Mouse (Mus musculus): ENCODE results near the gene Poc5. TPM values are rescaled to one million over a fixed set of nuclear protein-coding genes. Genes with fewer than 3 reads are reported as not detected.

Poc5 gene
- 25.8 and 27.3 TPM in 2 replicates for polyA plus RNA-seq (2014; fragmentation: Nextera tagmentation; extraction: Ambion mirVana)

GRCm38 (mm10) chr13:96388042-96388888 is at the start of gene Poc5:
TSS of gene Poc5 (plus strand) at chr13:96388294.
- ATAC-seq (replicated peaks; ENCODE audit: low FRiP score): peak; percentile 100
- H3K27ac ChIP-seq (ENCODE audit: low read depth, low read length): no peak within 1 kb of the TSS
- under 1% methylated on average over 44 of the region's 44 CpGs for WGBS

GRCm38 (mm10) chr13:96341461-96341860 is 46.6 kb upstream of the Poc5 start:
- ATAC-seq (replicated peaks; ENCODE audit: low FRiP score) (no peak), DNase-seq (ENCODE audit: low spot score) (no peak)
- H3K36me3 ChIP-seq (ENCODE audit: control insufficient read depth, insufficient read depth, low read length): no peaks in the 10 kb centered on the region
- H3K27me3 ChIP-seq (ENCODE audit: control insufficient read depth, insufficient read depth, low read length): no peaks in the 10 kb centered on the region
- H3K4me2 ChIP-seq (ENCODE audit: low read depth, low read length, severe bottlenecking): no peak overlapping the region
- no peaks in the 10 kb centered on the region for H3K9me3 ChIP-seq (ENCODE audit: control insufficient read depth, low read length)
- no peaks in the 10 kb centered on the region for H3K4me1 ChIP-seq (replicated peaks; ENCODE audit: control insufficient read depth, insufficient read depth, low read length)
- no peak overlapping the region for H3K4me3 ChIP-seq (ENCODE audit: low read depth, low read length)
- no peak overlapping the region for H3K27ac ChIP-seq (ENCODE audit: low read depth, low read length)
- WGBS: 78% methylated on average over 3 of the region's 3 CpGs
- no peak overlapping the region for H3K9ac ChIP-seq (ENCODE audit: low read length)

More at GRCm38 (mm10) chr13:96388042-96388888, at the start of gene Poc5:
- Histone ChIP-seq H3K4me2 (ENCODE audit: low read depth, low read length, severe bottlenecking) (peak within 1 kb of the TSS; percentile 60), H3K4me1 (replicated peaks; ENCODE audit: control insufficient read depth, insufficient read depth, low read length) (peaks cover 6% of the 10 kb centered on the region), H3K36me3 (ENCODE audit: control insufficient read depth, insufficient read depth, low read length) (peaks cover under 1% of the 10 kb centered on the region; the same call in 1 of the 2 replicates), H3K4me3 (ENCODE audit: low read depth, low read length) (peak within 1 kb of the TSS; percentile 61), H3K9me3 (ENCODE audit: control insufficient read depth, low read length) (no peaks in the 10 kb centered on the region), H3K27me3 (ENCODE audit: control insufficient read depth, insufficient read depth, low read length) (no peaks in the 10 kb centered on the region), H3K9ac (ENCODE audit: low read length) (peak within 1 kb of the TSS; percentile 66)
- DNase-seq (ENCODE audit: low spot score): peak; percentile 97

GRCm38 (mm10) chr13:96344778-96345177 is 43.3 kb upstream of the Poc5 start:
- H3K9me3 ChIP-seq (ENCODE audit: control insufficient read depth, low read length): no peaks in the 10 kb centered on the region
- H3K9ac ChIP-seq (ENCODE audit: low read length): no peak overlapping the region
- WGBS: 86% methylated on average over 6 of the region's 6 CpGs
- DNase-seq (ENCODE audit: low spot score): no peak
- no peaks in the 10 kb centered on the region for H3K27me3 ChIP-seq (ENCODE audit: control insufficient read depth, insufficient read depth, low read length)
- no peak for ATAC-seq (replicated peaks; ENCODE audit: low FRiP score)
- H3K27ac ChIP-seq (ENCODE audit: low read depth, low read length): no peak overlapping the region
- H3K4me3 ChIP-seq (ENCODE audit: low read depth, low read length): no peak overlapping the region
- H3K4me2 ChIP-seq (ENCODE audit: low read depth, low read length, severe bottlenecking): no peak overlapping the region
- no peaks in the 10 kb centered on the region for H3K4me1 ChIP-seq (replicated peaks; ENCODE audit: control insufficient read depth, insufficient read depth, low read length)
- no peaks in the 10 kb centered on the region for H3K36me3 ChIP-seq (ENCODE audit: control insufficient read depth, insufficient read depth, low read length)

GRCm38 (mm10) chr13:96346581-96346980 is 41.5 kb upstream of the Poc5 start:
- no peak overlapping the region for H3K4me3 ChIP-seq (ENCODE audit: low read depth, low read length)
- no peaks in the 10 kb centered on the region for H3K9me3 ChIP-seq (ENCODE audit: control insufficient read depth, low read length)
- no peaks in the 10 kb centered on the region for H3K27me3 ChIP-seq (ENCODE audit: control insufficient read depth, insufficient read depth, low read length)
- no peak for DNase-seq (ENCODE audit: low spot score)
- H3K4me2 ChIP-seq (ENCODE audit: low read depth, low read length, severe bottlenecking): no peak overlapping the region
- H3K27ac ChIP-seq (ENCODE audit: low read depth, low read length): no peak overlapping the region
- H3K9ac ChIP-seq (ENCODE audit: low read length): no peak overlapping the region
- no peaks in the 10 kb centered on the region for H3K4me1 ChIP-seq (replicated peaks; ENCODE audit: control insufficient read depth, insufficient read depth, low read length)
- no peaks in the 10 kb centered on the region for H3K36me3 ChIP-seq (ENCODE audit: control insufficient read depth, insufficient read depth, low read length)
- WGBS: 44% methylated on average over 3 of the region's 3 CpGs
- no peak for ATAC-seq (replicated peaks; ENCODE audit: low FRiP score)

GRCm38 (mm10) chr13:96350207-96350606 is 37.9 kb upstream of the Poc5 start:
- H3K9me3 ChIP-seq (ENCODE audit: control insufficient read depth, low read length): no peaks in the 10 kb centered on the region
- no peaks in the 10 kb centered on the region for H3K4me1 ChIP-seq (replicated peaks; ENCODE audit: control insufficient read depth, insufficient read depth, low read length)
- H3K36me3 ChIP-seq (ENCODE audit: control insufficient read depth, insufficient read depth, low read length): no peaks in the 10 kb centered on the region
- 91% methylated on average over 6 of the region's 6 CpGs for WGBS
- no peak overlapping the region for H3K27ac ChIP-seq (ENCODE audit: low read depth, low read length)
- DNase-seq (ENCODE audit: low spot score) (no peak), ATAC-seq (replicated peaks; ENCODE audit: low FRiP score) (no peak)
- H3K4me2 ChIP-seq (ENCODE audit: low read depth, low read length, severe bottlenecking): no peak overlapping the region
- no peak overlapping the region for H3K9ac ChIP-seq (ENCODE audit: low read length)
- H3K27me3 ChIP-seq (ENCODE audit: control insufficient read depth, insufficient read depth, low read length): no peaks in the 10 kb centered on the region
- H3K4me3 ChIP-seq (ENCODE audit: low read depth, low read length): no peak overlapping the region

- Histone ChIP-seq H3K4me1 (replicated peaks; ENCODE audit: control insufficient read depth, insufficient read depth, low read length) (no peaks in the 10 kb centered on the region), H3K4me2 (ENCODE audit: low read depth, low read length, severe bottlenecking) (no peak overlapping the region), H3K27me3 (ENCODE audit: control insufficient read depth, insufficient read depth, low read length) (no peaks in the 10 kb centered on the region), H3K27ac (ENCODE audit: low read depth, low read length) (no peak overlapping the region), H3K36me3 (ENCODE audit: control insufficient read depth, insufficient read depth, low read length) (no peaks in the 10 kb centered on the region), H3K9ac (ENCODE audit: low read length) (no peak overlapping the region), H3K4me3 (ENCODE audit: low read depth, low read length) (no peak overlapping the region), H3K9me3 (ENCODE audit: control insufficient read depth, low read length) (no peaks in the 10 kb centered on the region)
- ATAC-seq (replicated peaks; ENCODE audit: low FRiP score) (no peak), DNase-seq (ENCODE audit: low spot score) (no peak)
- 84% methylated on average over 12 of the region's 12 CpGs for WGBS
These were observed 36.8 kb upstream of the Poc5 start for GRCm38 (mm10) chr13:96351264-96351663.

- WGBS: 6% methylated on average over 2 of the region's 2 CpGs
- no peak overlapping the region for H3K4me2 ChIP-seq (ENCODE audit: low read depth, low read length, severe bottlenecking)
- H3K36me3 ChIP-seq (ENCODE audit: control insufficient read depth, insufficient read depth, low read length): no peaks in the 10 kb centered on the region
- no peaks in the 10 kb centered on the region for H3K9me3 ChIP-seq (ENCODE audit: control insufficient read depth, low read length)
- no peaks in the 10 kb centered on the region for H3K27me3 ChIP-seq (ENCODE audit: control insufficient read depth, insufficient read depth, low read length)
- no peak overlapping the region for H3K9ac ChIP-seq (ENCODE audit: low read length)
- ATAC-seq (replicated peaks; ENCODE audit: low FRiP score): no peak
- H3K27ac ChIP-seq (ENCODE audit: low read depth, low read length): no peak overlapping the region
- DNase-seq (ENCODE audit: low spot score): no peak
- H3K4me3 ChIP-seq (ENCODE audit: low read depth, low read length): no peak overlapping the region
- no peaks in the 10 kb centered on the region for H3K4me1 ChIP-seq (replicated peaks; ENCODE audit: control insufficient read depth, insufficient read depth, low read length)
These were observed 12.6 kb upstream of the Poc5 start for GRCm38 (mm10) chr13:96375519-96375918.

- Histone ChIP-seq H3K9me3 (ENCODE audit: control insufficient read depth, low read length) (no peaks in the 10 kb centered on the region), H3K27me3 (ENCODE audit: control insufficient read depth, insufficient read depth, low read length) (no peaks in the 10 kb centered on the region), H3K4me1 (replicated peaks; ENCODE audit: control insufficient read depth, insufficient read depth, low read length) (no peaks in the 10 kb centered on the region), H3K27ac (ENCODE audit: low read depth, low read length) (no peak overlapping the region), H3K4me2 (ENCODE audit: low read depth, low read length, severe bottlenecking) (no peak overlapping the region), H3K4me3 (ENCODE audit: low read depth, low read length) (no peak overlapping the region), H3K9ac (ENCODE audit: low read length) (no peak overlapping the region), H3K36me3 (ENCODE audit: control insufficient read depth, insufficient read depth, low read length) (no peaks in the 10 kb centered on the region)
- DNase-seq (ENCODE audit: low spot score) (no peak), ATAC-seq (replicated peaks; ENCODE audit: low FRiP score) (no peak)
- 92% methylated on average over 18 of the region's 18 CpGs for WGBS
These were observed 11.2 kb upstream of the Poc5 start for GRCm38 (mm10) chr13:96376871-96377270.

GRCm38 (mm10) chr13:96377883-96378282 is 10.2 kb upstream of the Poc5 start:
- Histone ChIP-seq H3K4me1 (replicated peaks; ENCODE audit: control insufficient read depth, insufficient read depth, low read length) (no peaks in the 10 kb centered on the region), H3K27ac (ENCODE audit: low read depth, low read length) (no peak overlapping the region), H3K27me3 (ENCODE audit: control insufficient read depth, insufficient read depth, low read length) (no peaks in the 10 kb centered on the region), H3K9ac (ENCODE audit: low read length) (no peak overlapping the region), H3K4me3 (ENCODE audit: low read depth, low read length) (no peak overlapping the region), H3K4me2 (ENCODE audit: low read depth, low read length, severe bottlenecking) (no peak overlapping the region), H3K9me3 (ENCODE audit: control insufficient read depth, low read length) (no peaks in the 10 kb centered on the region), H3K36me3 (ENCODE audit: control insufficient read depth, insufficient read depth, low read length) (no peaks in the 10 kb centered on the region)
- DNase-seq (ENCODE audit: low spot score) (no peak), ATAC-seq (replicated peaks; ENCODE audit: low FRiP score) (no peak)
- WGBS: 78% methylated on average over 4 of the region's 4 CpGs
